Mouse (Mus musculus): ENCODE measurements at regions not wholly inside any gene's neighbourhood (a gene's known extent, or its start where the extent isn't known, plus 50 kb on each side); places are given as distances from the start of the nearest gene placed in this dataset.
"Not testable (repeated sequence)": the region's sequence is repeated elsewhere in the genome, so short reads cannot be mapped to it uniquely, and the experiment has no call there.

GRCm38 (mm10) chr8:20436956-20437355 is 73.9 kb upstream of the Gm15319 start:
- H3K27ac ChIP-seq; H3K4me1 ChIP-seq; H3K27me3 ChIP-seq; H3K9me3 ChIP-seq; H3K9ac ChIP-seq; H3K36me3 ChIP-seq; H3K4me2 ChIP-seq (replicated peaks); ATAC-seq (ENCODE audit: insufficient number of reproducible peaks, insufficient read depth, low FRiP score, low TSS enrichment); H3K4me3 ChIP-seq: not testable (repeated sequence)
- WGBS: 67% methylated on average over 4 of the region's 4 CpGs

GRCm38 (mm10) chr8:20433236-20433635 is 70.2 kb upstream of the Gm15319 start:
- H3K9me3 ChIP-seq; ATAC-seq (ENCODE audit: insufficient number of reproducible peaks, insufficient read depth, low FRiP score, low TSS enrichment); H3K4me2 ChIP-seq (replicated peaks); H3K36me3 ChIP-seq; H3K27ac ChIP-seq; H3K4me3 ChIP-seq; H3K4me1 ChIP-seq; H3K27me3 ChIP-seq; H3K9ac ChIP-seq: not testable (repeated sequence)

DNA sequence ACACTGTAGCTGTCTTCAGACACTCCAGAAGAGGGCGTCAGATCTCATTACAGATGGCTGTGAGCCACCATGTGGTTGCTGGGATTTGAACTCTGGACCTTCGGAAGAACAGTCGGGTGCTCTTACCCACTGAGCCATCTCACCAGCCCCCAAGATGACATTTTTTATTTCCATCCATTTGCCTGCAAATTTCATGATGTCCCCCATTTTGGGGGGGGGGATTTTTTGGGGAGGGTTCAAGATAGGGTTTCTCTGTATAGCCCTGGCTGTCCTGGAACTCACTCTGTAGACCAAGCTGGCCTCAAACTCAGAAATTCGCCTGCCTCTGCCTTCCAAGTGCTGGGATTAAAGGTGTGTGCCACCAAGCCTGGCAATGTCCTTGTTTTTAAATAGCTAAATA is 66.5 kb upstream of the Gm15319 start:
- not testable (repeated sequence) for H3K4me3 ChIP-seq; H3K4me2 ChIP-seq (replicated peaks); H3K27ac ChIP-seq; ATAC-seq (ENCODE audit: insufficient number of reproducible peaks, insufficient read depth, low FRiP score, low TSS enrichment); H3K36me3 ChIP-seq; H3K4me1 ChIP-seq; H3K27me3 ChIP-seq; H3K9ac ChIP-seq; H3K9me3 ChIP-seq
- 81% methylated on average over 3 of the region's 4 CpGs for WGBS

GRCm38 (mm10) chr8:20424903-20425222 is 61.9 kb upstream of the Gm15319 start:
- H3K27me3 ChIP-seq; H3K36me3 ChIP-seq; H3K27ac ChIP-seq; H3K4me1 ChIP-seq; H3K9me3 ChIP-seq; H3K4me2 ChIP-seq (replicated peaks); H3K9ac ChIP-seq; ATAC-seq (ENCODE audit: insufficient number of reproducible peaks, insufficient read depth, low FRiP score, low TSS enrichment): not testable (repeated sequence)
- H3K4me3 ChIP-seq: peak overlapping the region; percentile 46
- 36% methylated on average over 3 of the region's 3 CpGs for WGBS

GRCm38 (mm10) chr8:20424104-20424902 is 61.3 kb upstream of the Gm15319 start:
- not testable (repeated sequence) for H3K4me2 ChIP-seq (replicated peaks); H3K36me3 ChIP-seq; H3K9me3 ChIP-seq; H3K27me3 ChIP-seq; H3K4me1 ChIP-seq
- WGBS: 3% methylated on average over 70 of the region's 72 CpGs
- peak overlapping the region; percentile 66 for H3K9ac ChIP-seq
- peak overlapping the region; percentile 46 for H3K4me3 ChIP-seq
- peak; percentile 97 for ATAC-seq (ENCODE audit: insufficient number of reproducible peaks, insufficient read depth, low FRiP score, low TSS enrichment)
- 0 out of 2 replicates have a peak overlapping the region, but pooled peaks have one; percentile 11 for H3K27ac ChIP-seq

GRCm38 (mm10) chr8:20420807-20421206 is 57.8 kb upstream of the Gm15319 start:
- not testable (repeated sequence) for H3K4me3 ChIP-seq; H3K27me3 ChIP-seq; H3K9me3 ChIP-seq; H3K4me2 ChIP-seq (replicated peaks); H3K27ac ChIP-seq; H3K9ac ChIP-seq; H3K36me3 ChIP-seq; H3K4me1 ChIP-seq; ATAC-seq (ENCODE audit: insufficient number of reproducible peaks, insufficient read depth, low FRiP score, low TSS enrichment)

All from embryonic facial prominence, embryonic 12.5 days (tissue).